Mouse (Mus musculus) heart, postnatal 0 days (tissue): ENCODE measurements around the gene Hpn. TPM values are rescaled to one million over a fixed set of nuclear protein-coding genes. Genes with fewer than 3 reads are reported as not detected.

ENCODE experiments used
- ATAC-seq: fragments of 200-750 bp; cut with Nextera tagmentation; 2 replicates; pipeline ENCODE4 v1.8.0; 2017; ENCODE audit warnings: low read depth, moderate number of reproducible peaks, moderate library complexity; ENCODE audit not compliant: insufficient read depth
- DNase-seq: peaks from one replicate; pipeline ENCODE4 v3.0.0-alpha.2; 2016; ENCODE audit warnings: low spot score
- H3K27ac ChIP-seq: fragments of 300-500 bp; sonication (generic); 2 replicates; pipeline ENCODE4 v1.5.1; 2014; ENCODE audit warnings: low read depth, mild to moderate bottlenecking
- H3K27me3 ChIP-seq: fragments of 300-500 bp; sonication (generic); 2 replicates; pipeline ENCODE4 v1.6.1; 2014; ENCODE audit warnings: low read length, mixed read lengths; ENCODE audit not compliant: control insufficient read depth, insufficient read depth
- H3K36me3 ChIP-seq: fragments of 300-500 bp; sonication (generic); replicated peaks from 2 replicates; pipeline ENCODE4 v1.6.1; 2014; ENCODE audit warnings: low read length, mixed read lengths; ENCODE audit not compliant: control insufficient read depth, insufficient read depth
- H3K4me1 ChIP-seq: fragments of 300-500 bp; sonication (generic); 2 replicates; pipeline ENCODE4 v1.6.1; 2014; ENCODE audit warnings: antibody characterized with exemption; ENCODE audit not compliant: control insufficient read depth, insufficient read depth
- H3K4me2 ChIP-seq: fragments of 300-500 bp; sonication (generic); 2 replicates; pipeline ENCODE4 v1.6.1; 2014; ENCODE audit warnings: low read depth, mild to moderate bottlenecking, low read length, moderate library complexity
- H3K4me3 ChIP-seq: fragments of 300-500 bp; sonication (generic); 2 replicates; pipeline ENCODE4 v1.5.1; 2014; ENCODE audit warnings: low read depth, low read length
- H3K9ac ChIP-seq: fragments of 300-500 bp; sonication (generic); replicated peaks from 2 replicates; pipeline ENCODE4 v1.6.1; 2014; ENCODE audit warnings: low read depth, low read length, mixed read lengths
- H3K9me3 ChIP-seq: fragments of 300-500 bp; sonication (generic); replicated peaks from 2 replicates; pipeline ENCODE4 v1.6.1; 2016; ENCODE audit warnings: low read length; ENCODE audit not compliant: control insufficient read depth
- CTCF ChIP-seq: IDR thresholded peaks from 2 replicates; pipeline ENCODE4 v1.5.1; 2016; ENCODE audit warnings: antibody characterized with exemption, control low read depth, low read depth
- EP300 ChIP-seq: IDR thresholded peaks from 2 replicates; pipeline ENCODE4 v1.6.1; 2016; ENCODE audit warnings: antibody characterized with exemption, low read depth
- WGBS: fragments of 180-500 bp; shearing (Covaris S2); extraction: QIAGEN DNeasy Blood & Tissue Kit; methylation state at CpG from one replicate; pipeline ENCODE4 v1.1.7; 2014; 5-methylcytosine and 5-hydroxymethylcytosine counted together
- polyA plus RNA-seq: library from polyadenylated mRNA; unstranded; fragments of >200 nt; fragmentation: Nextera tagmentation; extraction: Ambion mirVana; gene quantifications from 2 replicates; pipeline ENCODE4 v1.2.1, GENCODE M21; 2015
- total RNA-seq: library from RNA; depleted of rRNA; stranded (reverse); fragments of >200 nt; gene quantifications from 2 replicates; pipeline ENCODE4 v1.2.3, GENCODE M21; 2014; ENCODE audit warnings: low replicate concordance

The Hpn gene
- total and polyA plus RNA-seq, 2 experiments from 2014 or later: 1.7 to 10.5 TPM

- peak; percentile 77 for DNase-seq
- H3K4me2 ChIP-seq: 0 out of 2 replicates have a peak overlapping the region, but pooled peaks have one; percentile 10
- H3K9me3 ChIP-seq: no peaks in the 10 kb centered on the region
- H3K27ac ChIP-seq: peak overlapping the region; percentile 81
- no peak overlapping the region for H3K4me3 ChIP-seq
- no peaks in the 10 kb centered on the region for H3K36me3 ChIP-seq
- ATAC-seq: peak; percentile 87
- H3K4me1 ChIP-seq: peaks cover 11% of the 10 kb centered on the region
- TF ChIP-seq CTCF (no peak), EP300 (peak; percentile 76)
- H3K27me3 ChIP-seq: no peaks in the 10 kb centered on the region
- H3K9ac ChIP-seq: 0 out of 2 replicates have a peak overlapping the region, but pooled peaks have one; percentile 40
- WGBS: 15% methylated on average over 17 of the region's 17 CpGs
Measured at GRCm38 (mm10) chr7:31115587-31116043, 525 bp upstream of the Hpn start.

GRCm38 (mm10) chr7:31114646-31115045 is 444 bp downstream of the Hpn start:
- no peak overlapping the region for H3K4me2 ChIP-seq
- no peaks in the 10 kb centered on the region for H3K27me3 ChIP-seq
- TF ChIP-seq EP300 (no peak), CTCF (no peak)
- H3K9me3 ChIP-seq: no peaks in the 10 kb centered on the region
- WGBS: 76% methylated on average over 10 of the region's 10 CpGs
- no peak for DNase-seq
- H3K27ac ChIP-seq: no peak overlapping the region; the same call in 1 of the 2 replicates
- H3K36me3 ChIP-seq: no peaks in the 10 kb centered on the region
- H3K4me3 ChIP-seq: no peak overlapping the region
- no peak for ATAC-seq
- no peak overlapping the region for H3K9ac ChIP-seq
- H3K4me1 ChIP-seq: peaks cover 11% of the 10 kb centered on the region

GRCm38 (mm10) chr7:31113800-31114199 is 1.3 kb downstream of the Hpn start:
- no peaks in the 10 kb centered on the region for H3K27me3 ChIP-seq
- no peaks in the 10 kb centered on the region for H3K9me3 ChIP-seq
- H3K9ac ChIP-seq: no peak overlapping the region
- TF ChIP-seq EP300: no peak
- TF ChIP-seq CTCF: no peak
- H3K4me1 ChIP-seq: peaks cover 15% of the 10 kb centered on the region
- 90% methylated on average over 6 of the region's 6 CpGs for WGBS
- H3K27ac ChIP-seq: no peak overlapping the region
- H3K36me3 ChIP-seq: no peaks in the 10 kb centered on the region
- DNase-seq (no peak), ATAC-seq (no peak)
- no peak overlapping the region for H3K4me3 ChIP-seq
- H3K4me2 ChIP-seq: no peak overlapping the region

- ATAC-seq (no peak), DNase-seq (no peak)
- no peak overlapping the region for H3K4me3 ChIP-seq
- 43% methylated on average over 4 of the region's 4 CpGs for WGBS
- no peak overlapping the region for H3K9ac ChIP-seq
- no peaks in the 10 kb centered on the region for H3K9me3 ChIP-seq
- peaks cover 15% of the 10 kb centered on the region for H3K4me1 ChIP-seq
- no peaks in the 10 kb centered on the region for H3K27me3 ChIP-seq
- H3K4me2 ChIP-seq: no peak overlapping the region
- no peaks in the 10 kb centered on the region for H3K36me3 ChIP-seq
- TF ChIP-seq CTCF (no peak), EP300 (no peak)
- H3K27ac ChIP-seq: no peak overlapping the region
Measured at GRCm38 (mm10) chr7:31112036-31112435, 3.1 kb downstream of the Hpn start.

GRCm38 (mm10) chr7:31110861-31111385 is 4.2 kb downstream of the Hpn start:
- Histone ChIP-seq H3K27ac (peak overlapping the region; percentile 6; the same call in 1 of the 2 replicates), H3K27me3 (no peaks in the 10 kb centered on the region), H3K4me3 (no peak overlapping the region), H3K4me2 (no peak overlapping the region), H3K9me3 (no peaks in the 10 kb centered on the region), H3K36me3 (no peaks in the 10 kb centered on the region), H3K9ac (no peak overlapping the region), H3K4me1 (peaks cover 14% of the 10 kb centered on the region)
- DNase-seq (no peak), ATAC-seq (no peak)
- TF ChIP-seq EP300: no peak
- no peak for TF ChIP-seq CTCF
- WGBS: 75% methylated on average over 15 of the region's 15 CpGs

- no peak for ATAC-seq
- H3K4me3 ChIP-seq: no peak overlapping the region
- no peak for TF ChIP-seq CTCF
- TF ChIP-seq EP300: no peak
- no peak overlapping the region for H3K27ac ChIP-seq
- no peak for DNase-seq
- H3K4me2 ChIP-seq: no peak overlapping the region
- H3K36me3 ChIP-seq: no peaks in the 10 kb centered on the region
- no peaks in the 10 kb centered on the region for H3K9me3 ChIP-seq
- H3K27me3 ChIP-seq: no peaks in the 10 kb centered on the region
- 75% methylated on average over 5 of the region's 5 CpGs for WGBS
- H3K9ac ChIP-seq: no peak overlapping the region
- H3K4me1 ChIP-seq: peaks cover 4% of the 10 kb centered on the region; the same call in 1 of the 2 replicates
Measured at GRCm38 (mm10) chr7:31109796-31110195, 5.3 kb downstream of the Hpn start.
